Mouse (Mus musculus) hindbrain, embryonic 10.5 days (tissue): ENCODE measurements around the gene Syk. TPM values are rescaled to one million over a fixed set of nuclear protein-coding genes. Genes with fewer than 3 reads are reported as not detected.

Experiments used
- DNase-seq: peaks from one replicate; pipeline ENCODE4 v3.0.0-alpha.2; 2017; ENCODE audit warnings: low spot score
- H3K27ac ChIP-seq: fragments of 300-500 bp; sonication (generic); 2 replicates; pipeline ENCODE4 v1.5.1; 2016; ENCODE audit warnings: mild to moderate bottlenecking, moderate library complexity
- H3K27me3 ChIP-seq: fragments of 300-500 bp; sonication (generic); 2 replicates; pipeline ENCODE4 v1.6.1; 2016; ENCODE audit warnings: mild to moderate bottlenecking; ENCODE audit not compliant: poor library complexity, insufficient read depth, severe bottlenecking
- H3K36me3 ChIP-seq: fragments of 300-500 bp; sonication (generic); 2 replicates; pipeline ENCODE4 v1.6.1; 2016; ENCODE audit warnings: mild to moderate bottlenecking, moderate library complexity
- H3K4me1 ChIP-seq: fragments of 300-500 bp; sonication (generic); replicated peaks from 2 replicates; pipeline ENCODE4 v1.6.1; 2016; ENCODE audit warnings: mild to moderate bottlenecking
- H3K4me3 ChIP-seq: fragments of 300-500 bp; sonication (generic); 2 replicates; pipeline ENCODE4 v1.5.1; 2016; ENCODE audit warnings: mild to moderate bottlenecking, moderate library complexity
- H3K9me3 ChIP-seq: fragments of 300-500 bp; sonication (generic); 2 replicates; pipeline ENCODE4 v1.6.1; 2016; ENCODE audit warnings: mild to moderate bottlenecking, moderate library complexity
- WGBS: fragments of 180-500 bp; shearing (Covaris S2); methylation state at CpG from one replicate; pipeline ENCODE4 v1.1.7; 2016; 5-methylcytosine and 5-hydroxymethylcytosine counted together
- polyA plus RNA-seq: library from polyadenylated mRNA; unstranded; fragments of >200 nt; fragmentation: Nextera tagmentation; extraction: Ambion mirVana; gene quantifications from 2 replicates; pipeline ENCODE4 v1.2.1, GENCODE M21; 2016

Gene Syk
- polyA plus RNA-seq, 1 experiment from 2014 or later, result 3.3 TPM

GRCm38 (mm10) chr13:52649791-52650418 lies 66.9 kb downstream of the Syk start:
- Histone ChIP-seq H3K4me3 (no peak overlapping the region), H3K4me1 (peaks cover 21% of the 10 kb centered on the region), H3K36me3 (no peaks in the 10 kb centered on the region), H3K9me3 (no peaks in the 10 kb centered on the region), H3K27ac (no peak overlapping the region), H3K27me3 (no peaks in the 10 kb centered on the region)
- DNase-seq, result no peak
- 94% methylated on average over 6 of the region's 6 CpGs for WGBS

- Histone ChIP-seq H3K9me3 (no peaks in the 10 kb centered on the region), H3K36me3 (no peaks in the 10 kb centered on the region), H3K27ac (no peak overlapping the region), H3K27me3 (peaks cover 15% of the 10 kb centered on the region), H3K4me3 (no peak overlapping the region), H3K4me1 (peaks cover 14% of the 10 kb centered on the region)
- WGBS, result 56% methylated on average over 11 of the region's 12 CpGs
- DNase-seq, result peak; percentile 26
Measured at GRCm38 (mm10) chr13:52651383-52652252, 68.6 kb downstream of the Syk start.

GRCm38 (mm10) chr13:52652253-52652628 lies 69.3 kb downstream of the Syk start:
- H3K36me3 ChIP-seq, result no peaks in the 10 kb centered on the region
- WGBS, result 87% methylated on average over 8 of the region's 8 CpGs
- no peak for DNase-seq
- H3K9me3 ChIP-seq, result no peaks in the 10 kb centered on the region
- H3K4me3 ChIP-seq, result no peak overlapping the region
- peaks cover 14% of the 10 kb centered on the region for H3K4me1 ChIP-seq
- H3K27ac ChIP-seq, result no peak overlapping the region
- H3K27me3 ChIP-seq, result peaks cover 15% of the 10 kb centered on the region

- Histone ChIP-seq H3K27ac (no peak overlapping the region), H3K36me3 (no peaks in the 10 kb centered on the region), H3K4me3 (no peak overlapping the region), H3K4me1 (0 out of 2 replicates have a peak, but pooled peaks cover 4% of the 10 kb centered on the region), H3K27me3 (peaks cover 15% of the 10 kb centered on the region), H3K9me3 (no peaks in the 10 kb centered on the region)
- 78% methylated on average over 12 of the region's 12 CpGs for WGBS
- no peak for DNase-seq
Measured at GRCm38 (mm10) chr13:52654081-52654829, 71.3 kb downstream of the Syk start.

- no peak for DNase-seq
- no peak overlapping the region for H3K27ac ChIP-seq
- H3K36me3 ChIP-seq, result no peaks in the 10 kb centered on the region
- H3K27me3 ChIP-seq, result peaks cover 15% of the 10 kb centered on the region
- no peaks in the 10 kb centered on the region for H3K9me3 ChIP-seq
- WGBS, result 46% methylated on average over 9 of the region's 9 CpGs
- H3K4me3 ChIP-seq, result no peak overlapping the region
- H3K4me1 ChIP-seq, result 0 out of 2 replicates have a peak, but pooled peaks cover 4% of the 10 kb centered on the region
Measured at GRCm38 (mm10) chr13:52654830-52655308, 71.9 kb downstream of the Syk start.

- WGBS, result 87% methylated on average over 7 of the region's 7 CpGs
Measured at GRCm38 (mm10) chr13:52657966-52658365, 75.0 kb downstream of the Syk start.

GRCm38 (mm10) chr13:52658477-52658876 lies 75.5 kb downstream of the Syk start:
- Histone ChIP-seq H3K27ac (no peak overlapping the region), H3K36me3 (no peaks in the 10 kb centered on the region), H3K9me3 (no peaks in the 10 kb centered on the region), H3K4me3 (no peak overlapping the region), H3K4me1 (0 out of 2 replicates have a peak, but pooled peaks cover 4% of the 10 kb centered on the region), H3K27me3 (peaks cover 15% of the 10 kb centered on the region)
- 16% methylated on average over 8 of the region's 8 CpGs for WGBS
- peak; percentile 68 for DNase-seq

More at GRCm38 (mm10) chr13:52657966-52658365, 75.0 kb downstream of the Syk start:
- no peak overlapping the region for H3K27ac ChIP-seq
- H3K36me3 ChIP-seq, result no peaks in the 10 kb centered on the region
- H3K27me3 ChIP-seq, result peaks cover 15% of the 10 kb centered on the region
- H3K9me3 ChIP-seq, result no peaks in the 10 kb centered on the region
- 0 out of 2 replicates have a peak, but pooled peaks cover 4% of the 10 kb centered on the region for H3K4me1 ChIP-seq
- no peak overlapping the region for H3K4me3 ChIP-seq
- DNase-seq, result no peak

- Histone ChIP-seq H3K27ac (no peak overlapping the region), H3K4me3 (no peak overlapping the region), H3K36me3 (no peaks in the 10 kb centered on the region), H3K4me1 (0 out of 2 replicates have a peak, but pooled peaks cover 4% of the 10 kb centered on the region), H3K9me3 (no peaks in the 10 kb centered on the region), H3K27me3 (peaks cover 15% of the 10 kb centered on the region)
- DNase-seq, result no peak
- 87% methylated on average over 11 of the region's 11 CpGs for WGBS
Measured at GRCm38 (mm10) chr13:52659171-52659665, 76.2 kb downstream of the Syk start.

- no peaks in the 10 kb centered on the region for H3K4me1 ChIP-seq
- 71% methylated on average over 3 of the region's 3 CpGs for WGBS
- DNase-seq, result no peak
- H3K9me3 ChIP-seq, result no peaks in the 10 kb centered on the region
- H3K27me3 ChIP-seq, result no peaks in the 10 kb centered on the region
- no peaks in the 10 kb centered on the region for H3K36me3 ChIP-seq
- H3K4me3 ChIP-seq, result no peak overlapping the region
- H3K27ac ChIP-seq, result no peak overlapping the region
Measured at GRCm38 (mm10) chr13:52669889-52670288, 86.9 kb downstream of the Syk start.

- Histone ChIP-seq H3K9me3 (no peaks in the 10 kb centered on the region), H3K4me1 (0 out of 2 replicates have a peak, but pooled peaks cover 6% of the 10 kb centered on the region), H3K4me3 (no peak overlapping the region), H3K36me3 (no peaks in the 10 kb centered on the region), H3K27ac (no peak overlapping the region), H3K27me3 (no peaks in the 10 kb centered on the region)
- DNase-seq, result no peak
- 73% methylated on average over 4 of the region's 4 CpGs for WGBS
Measured at GRCm38 (mm10) chr13:52673272-52673671, 90.3 kb downstream of the Syk start.

- Histone ChIP-seq H3K4me3 (no peak overlapping the region), H3K9me3 (no peaks in the 10 kb centered on the region), H3K27ac (no peak overlapping the region), H3K4me1 (0 out of 2 replicates have a peak, but pooled peaks cover 6% of the 10 kb centered on the region), H3K27me3 (no peaks in the 10 kb centered on the region), H3K36me3 (no peaks in the 10 kb centered on the region)
- 76% methylated on average over 4 of the region's 4 CpGs for WGBS
- DNase-seq, result no peak
Measured at GRCm38 (mm10) chr13:52673856-52674255, 90.9 kb downstream of the Syk start.

- Histone ChIP-seq H3K9me3 (no peaks in the 10 kb centered on the region), H3K36me3 (no peaks in the 10 kb centered on the region), H3K4me3 (no peak overlapping the region), H3K4me1 (peaks cover 12% of the 10 kb centered on the region), H3K27ac (no peak overlapping the region), H3K27me3 (no peaks in the 10 kb centered on the region)
- 39% methylated on average over 12 of the region's 12 CpGs for WGBS
- no peak for DNase-seq
Measured at GRCm38 (mm10) chr13:52674839-52675238, 91.9 kb downstream of the Syk start.
